Mouse (Mus musculus): ENCODE results near the gene Hoxd12. TPM values are rescaled to one million over a fixed set of nuclear protein-coding genes. Genes with fewer than 3 reads are reported as not detected.
A peak's percentile ranks its signal among the peaks of the same experiment; 100 is the strongest.

The Hoxd12 gene
- polyA plus RNA-seq, 1 experiment from 2014 or later, result 0.12 TPM

DNA sequence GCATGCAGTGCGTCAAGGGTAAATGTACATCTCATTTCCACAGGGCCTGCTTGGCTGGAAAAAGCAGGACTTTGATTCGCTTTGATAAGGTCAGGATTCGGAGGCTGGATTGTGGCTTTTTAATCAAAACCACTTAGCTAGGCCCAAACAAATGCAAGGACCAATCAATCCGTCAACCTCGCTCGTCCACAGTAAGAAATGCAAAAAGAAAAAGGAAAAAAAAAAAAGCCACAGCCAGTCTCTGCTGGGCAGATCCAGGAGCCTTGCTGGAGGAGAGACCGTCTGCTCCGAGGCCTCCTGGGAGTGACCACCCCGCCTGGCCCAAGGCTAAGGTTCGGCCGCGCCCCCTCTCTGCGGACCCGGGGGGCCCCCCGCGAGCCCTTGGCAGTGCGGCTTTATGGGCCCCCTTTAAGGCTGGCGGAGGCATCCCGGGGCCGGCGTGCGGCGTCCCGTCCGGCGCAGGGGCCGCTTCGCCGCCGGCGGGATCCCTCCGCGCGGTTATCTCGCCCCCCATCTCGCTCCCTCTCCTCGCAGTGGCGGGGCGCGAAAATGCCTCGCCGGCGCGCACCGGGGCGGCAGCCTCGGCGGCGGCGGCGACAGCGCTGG lies 29.7 kb downstream of the Hoxd12 start, which contains the start of gene Hoxd8:
TSS of gene Hoxd8 (plus strand) at position 223 of the 606 bp plus-strand sequence.
- no peaks in the 10 kb centered on the region for H3K9me3 ChIP-seq (ENCODE audit: control insufficient read depth)
- no peak for TF ChIP-seq CTCF (IDR thresholded peaks at IDR 0.05; ENCODE audit: low read depth)
- H3K4me2 ChIP-seq (replicated peaks; ENCODE audit: low read depth), result peak within 1 kb of the TSS; percentile 78
- WGBS, result under 1% methylated on average over 50 of the region's 52 CpGs
- peak within 1 kb of the TSS; percentile 50 for H3K9ac ChIP-seq (ENCODE audit: low read depth, low read length)
- peak within 1 kb of the TSS; percentile 55 for H3K4me3 ChIP-seq (ENCODE audit: low read depth, low read length)
- ATAC-seq, result 0 out of 2 replicates have a peak, but pooled peaks have one; percentile 19
- H3K36me3 ChIP-seq (ENCODE audit: control insufficient read depth, insufficient read depth), result no peaks in the 10 kb centered on the region
- peak within 1 kb of the TSS; percentile 60 for H3K27ac ChIP-seq (ENCODE audit: low read depth, low read length)
- peaks cover 95% of the 10 kb centered on the region for H3K27me3 ChIP-seq (replicated peaks; ENCODE audit: control insufficient read depth, insufficient read depth, low read length)
- no peaks in the 10 kb centered on the region for H3K4me1 ChIP-seq (replicated peaks; ENCODE audit: control insufficient read depth, insufficient read depth, low read length)

DNA sequence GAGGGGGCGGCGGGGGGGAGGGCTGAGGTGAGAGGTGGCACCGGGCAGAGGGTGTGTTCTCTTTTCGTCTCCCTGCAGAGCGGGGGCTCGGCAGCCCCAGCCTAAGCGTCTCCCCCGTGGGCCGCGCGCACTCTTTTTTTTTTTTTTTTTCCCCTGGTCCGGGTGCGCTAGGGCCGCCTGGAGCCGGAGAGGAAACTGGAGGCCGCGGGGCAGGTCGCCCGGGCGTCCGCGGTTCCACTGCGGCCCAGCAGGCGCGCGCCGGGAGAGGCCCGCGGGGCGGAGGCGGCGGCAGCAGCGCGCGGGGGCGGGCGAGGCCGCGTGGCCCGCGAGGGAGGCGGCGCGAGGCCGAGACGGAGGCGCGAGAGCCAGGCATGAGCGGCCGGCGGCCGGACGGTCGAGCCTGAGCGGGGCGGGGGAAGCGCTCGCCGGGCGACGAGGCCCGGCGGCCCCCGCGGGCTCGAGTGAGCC lies 30.2 kb downstream of the Hoxd12 start:
- H3K4me1 ChIP-seq (replicated peaks; ENCODE audit: control insufficient read depth, insufficient read depth, low read length), result no peaks in the 10 kb centered on the region
- no peak for TF ChIP-seq CTCF (IDR thresholded peaks at IDR 0.05; ENCODE audit: low read depth)
- peak overlapping the region; percentile 60 for H3K27ac ChIP-seq (ENCODE audit: low read depth, low read length)
- ATAC-seq, result peak; percentile 42; the same call in 1 of the 2 replicates
- no peaks in the 10 kb centered on the region for H3K36me3 ChIP-seq (ENCODE audit: control insufficient read depth, insufficient read depth)
- H3K27me3 ChIP-seq (replicated peaks; ENCODE audit: control insufficient read depth, insufficient read depth, low read length), result peaks cover 95% of the 10 kb centered on the region
- peak overlapping the region; percentile 55 for H3K4me3 ChIP-seq (ENCODE audit: low read depth, low read length)
- 1% methylated on average over 27 of the region's 66 CpGs for WGBS
- H3K9ac ChIP-seq (ENCODE audit: low read depth, low read length), result peak overlapping the region; percentile 50
- peak overlapping the region; percentile 78 for H3K4me2 ChIP-seq (replicated peaks; ENCODE audit: low read depth)
- no peaks in the 10 kb centered on the region for H3K9me3 ChIP-seq (ENCODE audit: control insufficient read depth)

DNA sequence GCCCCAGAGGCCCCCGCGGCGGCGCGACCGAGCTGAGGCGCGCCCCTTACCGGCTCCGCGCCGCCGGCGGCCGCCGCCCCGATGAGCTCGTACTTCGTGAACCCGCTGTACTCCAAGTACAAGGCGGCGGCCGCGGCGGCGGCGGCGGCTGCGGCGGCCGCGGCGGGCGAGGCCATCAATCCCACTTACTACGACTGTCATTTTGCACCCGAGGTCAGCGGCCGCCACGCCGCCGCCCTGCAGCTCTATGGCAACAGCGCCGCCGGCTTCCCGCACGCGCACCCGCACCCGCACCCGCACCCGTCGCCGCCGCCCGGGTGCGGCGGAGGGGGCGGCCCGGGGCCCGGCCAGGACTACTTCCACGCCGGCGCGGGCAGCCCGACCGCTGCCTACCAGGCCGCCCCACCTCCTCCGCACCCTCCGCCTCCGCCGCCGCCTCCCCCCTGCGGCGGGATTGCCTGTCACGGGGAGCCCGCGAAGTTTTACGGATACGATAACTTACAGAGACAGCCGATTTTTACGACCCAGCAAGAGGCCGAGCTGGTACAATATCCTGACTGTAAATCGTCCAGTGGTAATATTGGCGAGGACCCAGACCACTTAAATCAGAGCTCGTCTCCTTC lies 30.8 kb downstream of the Hoxd12 start:
- Histone ChIP-seq H3K27me3 (replicated peaks; ENCODE audit: control insufficient read depth, insufficient read depth, low read length) (peaks cover 95% of the 10 kb centered on the region), H3K36me3 (ENCODE audit: control insufficient read depth, insufficient read depth) (no peaks in the 10 kb centered on the region), H3K9me3 (ENCODE audit: control insufficient read depth) (no peaks in the 10 kb centered on the region), H3K27ac (ENCODE audit: low read depth, low read length) (peak overlapping the region; percentile 60), H3K4me2 (replicated peaks; ENCODE audit: low read depth) (peak overlapping the region; percentile 78), H3K4me1 (replicated peaks; ENCODE audit: control insufficient read depth, insufficient read depth, low read length) (no peaks in the 10 kb centered on the region), H3K4me3 (ENCODE audit: low read depth, low read length) (peak overlapping the region; percentile 55), H3K9ac (ENCODE audit: low read depth, low read length) (peak overlapping the region; percentile 50)
- peak; percentile 34; the same call in 1 of the 2 replicates for ATAC-seq
- TF ChIP-seq CTCF (IDR thresholded peaks at IDR 0.05; ENCODE audit: low read depth), result no peak
- WGBS, result under 1% methylated on average over 61 of the region's 85 CpGs

DNA sequence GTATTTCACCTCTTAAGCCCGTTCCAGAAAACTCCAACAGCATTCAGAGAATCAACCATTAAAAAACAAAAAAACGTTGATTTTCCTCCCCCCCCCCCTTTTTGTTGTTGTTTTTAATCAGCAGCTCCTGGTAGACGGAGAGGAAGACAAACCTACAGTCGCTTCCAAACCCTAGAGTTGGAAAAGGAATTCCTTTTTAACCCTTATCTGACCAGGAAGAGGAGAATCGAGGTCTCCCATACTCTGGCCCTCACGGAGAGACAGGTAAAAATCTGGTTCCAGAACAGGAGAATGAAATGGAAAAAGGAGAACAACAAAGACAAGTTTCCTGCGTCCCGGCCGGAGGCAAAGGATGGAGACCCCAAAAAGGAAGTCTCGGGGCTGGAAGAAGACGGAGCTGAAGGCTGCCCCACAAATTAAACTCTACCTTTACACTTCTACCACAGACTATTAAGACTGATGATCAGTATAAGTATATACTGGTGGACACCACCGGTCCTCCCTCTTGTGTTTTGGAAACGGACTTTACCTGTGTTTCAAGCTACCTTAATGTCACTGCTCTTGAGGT lies 31.7 kb downstream of the Hoxd12 start:
- no peaks in the 10 kb centered on the region for H3K9me3 ChIP-seq (ENCODE audit: control insufficient read depth)
- H3K4me3 ChIP-seq (ENCODE audit: low read depth, low read length), result peak overlapping the region; percentile 55
- H3K27ac ChIP-seq (ENCODE audit: low read depth, low read length), result no peak overlapping the region
- H3K36me3 ChIP-seq (ENCODE audit: control insufficient read depth, insufficient read depth), result no peaks in the 10 kb centered on the region
- H3K4me2 ChIP-seq (replicated peaks; ENCODE audit: low read depth), result peak overlapping the region; percentile 78; the same call in 1 of the 2 replicates
- 10% methylated on average over 13 of the region's 13 CpGs for WGBS
- H3K9ac ChIP-seq (ENCODE audit: low read depth, low read length), result no peak overlapping the region
- no peak for TF ChIP-seq CTCF (IDR thresholded peaks at IDR 0.05; ENCODE audit: low read depth)
- no peak for ATAC-seq
- H3K27me3 ChIP-seq (replicated peaks; ENCODE audit: control insufficient read depth, insufficient read depth, low read length), result peaks cover 92% of the 10 kb centered on the region
- no peaks in the 10 kb centered on the region for H3K4me1 ChIP-seq (replicated peaks; ENCODE audit: control insufficient read depth, insufficient read depth, low read length)

DNA sequence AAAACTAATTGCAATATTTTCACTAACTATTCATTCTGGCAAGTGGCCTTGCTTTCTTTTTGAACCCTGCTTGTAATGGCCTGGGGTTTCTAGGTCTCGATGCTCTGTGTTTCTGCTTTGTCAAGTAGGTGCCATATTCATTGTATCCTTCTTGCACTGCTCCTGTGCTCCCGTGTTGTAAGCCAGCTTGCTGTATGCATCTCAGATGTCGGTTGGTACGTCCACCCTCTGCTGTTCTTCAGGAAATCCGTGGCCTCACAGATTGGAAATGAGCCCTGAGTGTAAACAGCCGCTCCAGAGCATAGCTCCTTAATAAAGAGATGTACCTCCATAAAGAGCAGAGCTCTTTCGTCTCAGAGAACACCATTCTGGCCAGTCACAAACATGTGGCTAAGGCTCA lies 32.8 kb downstream of the Hoxd12 start:
- H3K4me3 ChIP-seq (ENCODE audit: low read depth, low read length), result no peak overlapping the region
- no peak overlapping the region for H3K27ac ChIP-seq (ENCODE audit: low read depth, low read length)

DNA sequence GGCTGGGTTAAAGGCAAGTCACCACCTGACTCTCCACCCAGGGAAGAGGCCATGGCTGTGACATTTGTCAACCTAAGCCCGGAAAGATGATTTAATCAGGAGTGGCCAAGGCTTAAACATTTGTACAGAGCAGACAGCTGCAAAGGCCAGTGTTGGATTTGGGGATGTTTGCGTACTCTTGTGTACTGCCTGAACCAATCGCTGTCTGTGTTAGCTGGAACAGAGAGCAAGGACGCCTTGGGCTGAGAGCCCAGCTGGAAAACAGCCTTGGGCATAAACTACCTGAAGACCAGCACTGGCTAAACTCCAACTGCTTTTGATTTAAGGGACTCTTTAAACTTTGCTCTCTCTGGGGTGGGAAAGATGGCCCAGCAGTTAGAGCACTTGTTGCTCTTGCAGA lies 33.9 kb downstream of the Hoxd12 start:
- Histone ChIP-seq H3K27ac (ENCODE audit: low read depth, low read length) (no peak overlapping the region), H3K4me2 (replicated peaks; ENCODE audit: low read depth) (no peak overlapping the region), H3K9me3 (ENCODE audit: control insufficient read depth) (no peaks in the 10 kb centered on the region), H3K36me3 (ENCODE audit: control insufficient read depth, insufficient read depth) (no peaks in the 10 kb centered on the region), H3K4me3 (ENCODE audit: low read depth, low read length) (no peak overlapping the region), H3K4me1 (replicated peaks; ENCODE audit: control insufficient read depth, insufficient read depth, low read length) (no peaks in the 10 kb centered on the region), H3K27me3 (replicated peaks; ENCODE audit: control insufficient read depth, insufficient read depth, low read length) (peaks cover 94% of the 10 kb centered on the region), H3K9ac (ENCODE audit: low read depth, low read length) (no peak overlapping the region)
- ATAC-seq, result no peak
- WGBS, result 31% methylated on average over 4 of the region's 4 CpGs
- no peak for TF ChIP-seq CTCF (IDR thresholded peaks at IDR 0.05; ENCODE audit: low read depth)

More for the DNA sequence above, 32.8 kb downstream of the Hoxd12 start:
- H3K27me3 ChIP-seq (replicated peaks; ENCODE audit: control insufficient read depth, insufficient read depth, low read length), result peaks cover 94% of the 10 kb centered on the region
- 37% methylated on average over 7 of the region's 7 CpGs for WGBS
- H3K36me3 ChIP-seq (ENCODE audit: control insufficient read depth, insufficient read depth), result no peaks in the 10 kb centered on the region
- 0 out of 2 replicates have a peak overlapping the region, but pooled peaks have one; percentile 6 for H3K4me2 ChIP-seq (replicated peaks; ENCODE audit: low read depth)
- no peaks in the 10 kb centered on the region for H3K4me1 ChIP-seq (replicated peaks; ENCODE audit: control insufficient read depth, insufficient read depth, low read length)
- H3K9ac ChIP-seq (ENCODE audit: low read depth, low read length), result no peak overlapping the region
- TF ChIP-seq CTCF (IDR thresholded peaks at IDR 0.05; ENCODE audit: low read depth), result no peak
- ATAC-seq, result no peak
- no peaks in the 10 kb centered on the region for H3K9me3 ChIP-seq (ENCODE audit: control insufficient read depth)
